Mouse (Mus musculus) testis, adult 2 months (tissue): Measurements from ENCODE around the gene Fam204a. TPM values are rescaled to one million over a fixed set of nuclear protein-coding genes. Genes with fewer than 3 reads are reported as not detected.
A peak's percentile ranks its signal among the peaks of the same experiment; 100 is the strongest.

ENCODE experiments used
- H3K27ac ChIP-seq: fragments of 200-500 bp; 2 replicates; pipeline ENCODE4 v1.5.1; 2012; ENCODE audit warnings: low read depth, low read length; ENCODE audit not compliant: control insufficient read depth, insufficient read depth
- H3K27me3 ChIP-seq: fragments of 200-500 bp; 2 replicates; pipeline ENCODE4 v1.6.1; 2012; ENCODE audit warnings: mild to moderate bottlenecking, low read length, moderate library complexity; ENCODE audit not compliant: control insufficient read depth, insufficient read depth
- H3K36me3 ChIP-seq: fragments of 200-500 bp; 2 replicates; pipeline ENCODE4 v1.6.1; 2012; ENCODE audit warnings: mild to moderate bottlenecking, low read length; ENCODE audit not compliant: control insufficient read depth, insufficient read depth
- H3K4me1 ChIP-seq: fragments of 200-500 bp; 2 replicates; pipeline ENCODE4 v1.6.1; 2012; ENCODE audit warnings: low read length; ENCODE audit not compliant: control insufficient read depth, insufficient read depth
- H3K4me3 ChIP-seq: fragments of 200-500 bp; 2 replicates; pipeline ENCODE4 v1.5.1; 2012; ENCODE audit warnings: low read depth, mild to moderate bottlenecking, low read length, moderate library complexity, mixed read lengths; ENCODE audit not compliant: control insufficient read depth
- CTCF ChIP-seq: fragments of 200-500 bp; IDR thresholded peaks from 2 replicates; pipeline ENCODE4 v1.5.1; 2012; ENCODE audit warnings: low read depth, mild to moderate bottlenecking, inconsistent platforms, low read length, moderate library complexity; ENCODE audit not compliant: control insufficient read depth, insufficient read depth, insufficient replicate concordance
- POLR2A ChIP-seq: fragments of 200-500 bp; IDR thresholded peaks from 2 replicates; pipeline ENCODE4 v1.6.1; 2012; ENCODE audit warnings: low read depth, mild to moderate bottlenecking, inconsistent platforms, low read length, moderate library complexity; ENCODE audit not compliant: control insufficient read depth
- polyA plus RNA-seq: library from polyadenylated mRNA; depleted of rRNA; stranded (reverse); fragments of >200 nt; gene quantifications from 2 replicates; pipeline ENCODE4 v1.2.3, GENCODE M21; 2012; rRNA removed

Gene Fam204a
- 8.6 TPM in 2 replicates for polyA plus RNA-seq

DNA sequence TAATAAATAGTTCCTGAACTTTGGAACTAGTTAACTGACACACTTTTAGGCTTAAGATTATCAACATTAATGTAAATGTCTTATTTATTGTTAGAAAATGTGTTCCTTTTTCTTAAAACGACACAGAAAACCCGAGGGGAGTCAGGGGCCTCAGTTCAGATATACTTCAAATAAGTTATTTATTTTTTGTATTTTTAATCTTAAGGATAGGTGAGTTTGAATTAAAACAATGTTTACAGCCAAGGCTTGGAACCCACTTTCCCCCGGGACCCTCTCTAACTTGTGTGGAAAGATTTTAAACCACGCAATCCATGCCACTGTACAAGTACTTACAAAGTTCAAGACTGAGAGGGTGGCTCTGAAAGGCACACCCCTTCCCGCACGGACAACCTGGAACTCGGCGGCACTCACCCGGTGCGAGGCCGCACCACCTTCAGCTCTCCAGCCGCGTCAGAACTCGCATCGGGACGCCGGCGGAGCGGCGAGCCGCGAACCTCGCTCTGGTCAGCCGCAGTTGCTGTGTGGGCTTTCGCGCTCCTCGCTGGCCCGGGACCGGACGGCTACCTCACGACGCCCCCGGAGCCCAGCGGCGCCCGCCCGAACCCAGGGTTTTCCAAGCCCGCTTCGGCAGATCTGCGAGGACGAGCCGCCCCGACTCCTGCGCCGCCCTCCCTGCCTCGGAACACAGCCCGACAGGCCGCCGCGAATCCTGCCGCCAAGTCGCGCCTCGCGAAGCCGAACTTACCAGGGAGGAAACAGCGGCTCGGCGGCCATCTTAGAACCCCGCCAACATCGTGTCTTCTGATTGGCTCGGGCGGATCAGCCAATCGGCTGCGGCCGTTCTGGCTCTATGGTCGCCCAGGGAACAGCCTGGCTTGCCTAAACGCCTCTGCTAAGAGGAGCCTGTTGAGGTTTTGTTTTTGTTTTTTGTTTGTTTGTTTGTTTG lies at the start of gene Fam204a:
Fam204a (minus strand) TSS at position 803 of the 946 bp plus-strand sequence.
- Histone ChIP-seq H3K4me3 (peak within 1 kb of the TSS; percentile 87), H3K27me3 (no peaks in the 10 kb centered on the region), H3K36me3 (no peaks in the 10 kb centered on the region), H3K4me1 (peaks cover 3% of the 10 kb centered on the region; the same call in 1 of the 2 replicates), H3K27ac (peak within 1 kb of the TSS; percentile 83)
- peak; percentile 98 for TF ChIP-seq POLR2A
- TF ChIP-seq CTCF, result no peak

DNA sequence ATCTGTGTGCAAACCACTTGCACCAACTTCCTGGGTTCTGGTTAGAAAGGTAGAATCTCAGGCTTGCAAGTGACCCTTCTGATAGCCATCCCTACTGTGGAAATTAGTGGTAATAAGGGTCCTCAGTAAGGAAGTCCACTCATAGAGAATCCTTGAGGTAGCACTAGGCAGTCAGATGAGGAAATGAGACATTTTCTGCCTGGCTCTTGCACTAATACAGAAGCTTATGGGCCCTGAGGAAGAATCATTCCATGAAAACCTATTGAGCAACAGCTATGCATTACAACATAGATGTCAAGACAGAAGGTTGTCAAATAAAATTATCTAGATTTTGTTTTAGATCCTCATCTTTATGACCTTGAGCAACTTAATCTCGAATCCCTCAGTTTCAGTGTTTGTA lies 39.3 kb upstream of the Fam204a start:
- Histone ChIP-seq H3K27ac (no peak overlapping the region), H3K36me3 (no peaks in the 10 kb centered on the region), H3K4me3 (no peak overlapping the region), H3K4me1 (no peaks in the 10 kb centered on the region), H3K27me3 (no peaks in the 10 kb centered on the region)
- TF ChIP-seq POLR2A (no peak), CTCF (no peak)

DNA sequence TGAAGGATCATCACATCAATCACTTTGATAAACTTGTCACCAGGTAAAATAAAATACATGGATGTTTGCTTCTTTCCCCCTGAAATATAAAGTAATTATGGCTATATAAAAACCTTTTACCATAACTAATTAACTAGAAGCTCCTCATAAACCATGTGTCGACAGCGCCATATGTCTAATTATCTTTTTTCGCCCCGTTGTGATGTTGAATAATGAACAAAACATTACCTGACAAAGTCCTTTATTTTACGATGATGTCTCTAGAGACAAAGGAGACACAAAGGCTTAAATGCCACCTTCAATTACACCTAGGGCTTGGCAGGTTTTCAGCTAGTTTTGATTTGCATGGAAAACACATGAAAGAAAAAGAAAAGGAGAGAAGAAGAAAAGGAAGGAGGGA lies 34.2 kb upstream of the Fam204a start:
- Histone ChIP-seq H3K27me3 (no peaks in the 10 kb centered on the region), H3K4me1 (no peaks in the 10 kb centered on the region), H3K27ac (no peak overlapping the region), H3K4me3 (no peak overlapping the region), H3K36me3 (no peaks in the 10 kb centered on the region)
- TF ChIP-seq CTCF, result no peak
- no peak for TF ChIP-seq POLR2A

DNA sequence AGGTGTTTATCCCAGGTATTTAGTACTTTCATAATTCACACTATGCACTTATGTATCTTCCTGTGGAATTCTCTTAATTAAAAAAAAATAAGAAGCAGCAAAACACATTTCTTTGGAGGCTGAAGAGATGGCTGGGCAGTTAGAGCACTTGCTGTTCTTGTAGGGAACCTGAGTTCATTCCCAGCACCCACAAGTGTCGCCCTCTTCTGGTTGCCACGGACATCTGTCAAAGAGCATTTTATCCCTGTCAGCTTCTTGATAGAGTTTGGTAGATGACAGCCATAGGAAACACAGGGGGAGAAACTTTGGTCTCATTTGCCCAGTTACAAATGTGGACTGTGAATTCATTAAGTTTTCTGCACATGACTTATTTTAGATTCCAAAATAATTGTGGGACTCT lies 25.5 kb upstream of the Fam204a start:
- Histone ChIP-seq H3K27ac (no peak overlapping the region), H3K36me3 (no peaks in the 10 kb centered on the region), H3K4me3 (no peak overlapping the region), H3K4me1 (no peaks in the 10 kb centered on the region), H3K27me3 (no peaks in the 10 kb centered on the region)
- no peak for TF ChIP-seq CTCF
- TF ChIP-seq POLR2A, result no peak

DNA sequence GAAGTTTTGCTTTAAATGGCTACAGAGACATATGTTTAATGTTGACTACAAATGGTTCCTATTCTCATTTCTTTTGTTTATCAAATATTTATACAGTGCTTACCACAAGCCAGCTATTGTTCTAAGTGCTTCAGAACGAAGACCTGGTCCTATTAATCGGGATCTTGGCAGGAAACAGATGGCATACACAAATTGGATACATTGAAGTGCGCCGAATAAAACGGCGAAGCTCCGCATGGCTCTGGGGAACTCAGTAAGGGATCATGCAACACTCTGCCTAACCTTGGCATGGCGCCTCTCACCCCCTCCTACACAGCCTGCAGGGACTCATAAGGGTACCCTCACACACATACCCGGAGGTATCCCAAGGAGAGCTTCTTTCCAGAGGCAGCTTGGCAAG lies 24.7 kb upstream of the Fam204a start:
- no peak overlapping the region for H3K4me3 ChIP-seq
- H3K27me3 ChIP-seq, result no peaks in the 10 kb centered on the region
- no peak overlapping the region for H3K27ac ChIP-seq
- TF ChIP-seq POLR2A (no peak), CTCF (no peak)
- H3K4me1 ChIP-seq, result no peaks in the 10 kb centered on the region
- H3K36me3 ChIP-seq, result no peaks in the 10 kb centered on the region

DNA sequence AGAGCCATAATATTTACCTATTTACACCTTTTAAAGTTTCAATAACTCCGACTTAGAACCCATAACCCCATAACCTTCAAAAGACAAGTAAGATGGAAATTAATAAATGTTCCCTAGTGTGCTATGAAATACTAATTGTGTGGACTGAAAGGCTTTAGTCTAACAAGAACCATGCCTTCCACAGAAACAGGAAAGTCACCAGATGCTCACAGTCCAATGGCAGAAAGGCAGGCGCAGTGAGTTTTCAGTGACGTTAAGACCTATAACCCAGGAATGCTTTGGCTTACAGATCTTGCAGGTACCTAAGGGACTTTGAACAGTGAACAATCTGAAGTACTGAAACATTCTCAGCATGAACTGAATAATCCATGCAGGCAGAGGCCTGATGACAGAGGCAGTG lies 18.7 kb upstream of the Fam204a start:
- H3K4me1 ChIP-seq, result no peaks in the 10 kb centered on the region

DNA sequence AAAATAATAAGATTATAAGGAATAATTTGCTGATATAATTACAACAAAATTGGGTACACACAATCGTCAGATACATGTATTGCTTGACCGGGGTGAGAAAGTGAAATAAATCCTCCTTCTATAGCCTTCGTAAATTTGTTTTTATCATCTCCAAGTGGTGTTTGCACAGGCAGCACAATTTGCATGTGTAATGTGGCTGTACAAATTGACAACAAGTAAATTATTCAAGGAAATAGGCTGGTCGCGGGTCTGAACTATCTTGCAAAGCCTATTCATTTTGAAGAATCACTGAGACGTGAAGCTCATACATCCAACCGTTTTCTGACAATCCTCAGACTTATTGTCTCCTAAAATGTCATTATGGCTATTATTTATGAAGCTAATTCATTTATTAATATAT lies 16.1 kb upstream of the Fam204a start:
- Histone ChIP-seq H3K27me3 (no peaks in the 10 kb centered on the region), H3K36me3 (no peaks in the 10 kb centered on the region), H3K4me1 (no peaks in the 10 kb centered on the region), H3K4me3 (no peak overlapping the region), H3K27ac (no peak overlapping the region)
- no peak for TF ChIP-seq CTCF
- TF ChIP-seq POLR2A, result no peak

More for the DNA sequence above, 18.7 kb upstream of the Fam204a start:
- no peak for TF ChIP-seq CTCF
- TF ChIP-seq POLR2A, result no peak
- Histone ChIP-seq H3K27ac (no peak overlapping the region), H3K27me3 (no peaks in the 10 kb centered on the region), H3K4me3 (no peak overlapping the region), H3K36me3 (no peaks in the 10 kb centered on the region)
